Mouse (Mus musculus) spleen, postnatal 14 days (tissue): ENCODE data around the gene Ltbp1.

Experiments used
- DNase-seq, 2 experiments: peaks; one replicate each; pipeline ENCODE4 v3.0.0; 2021 to 2022; ENCODE audit warnings: low spot score in 2 of 2

The Ltbp1 gene

GRCm38 (mm10) chr17:75439062-75439461, 433.7 kb downstream of the Ltbp1 start:
- no peak for DNase-seq

GRCm38 (mm10) chr17:75440619-75441018, 435.3 kb downstream of the Ltbp1 start:
- DNase-seq = no peak

- no peak for DNase-seq
Measured at GRCm38 (mm10) chr17:75441260-75441830, 436.0 kb downstream of the Ltbp1 start.
